Mouse (Mus musculus) C2C12 (cell line): ENCODE measurements at regions not wholly inside any gene's neighbourhood (a gene's known extent, or its start where the extent isn't known, plus 50 kb on each side); places are given as distances from the start of the nearest gene placed in this dataset.

Experiments
- CEBPB ChIP-seq: IDR thresholded peaks from one replicate; pipeline ENCODE4 v1.6.1; 2011; ENCODE audit warnings: low read depth, mild to moderate bottlenecking, control low read depth, moderate library complexity
- CTCF ChIP-seq: IDR thresholded peaks from one replicate; pipeline ENCODE4 v1.5.1; 2011; ENCODE audit not compliant: control insufficient read depth, insufficient read depth, insufficient read length
- FOSL1 ChIP-seq: IDR thresholded peaks from one replicate; pipeline ENCODE4 v1.8.0; 2011; ENCODE audit warnings: mild to moderate bottlenecking, low read length; ENCODE audit not compliant: poor library complexity, insufficient read depth, severe bottlenecking
- MAX ChIP-seq: IDR thresholded peaks from one replicate; pipeline ENCODE4 v1.6.1; 2011; ENCODE audit warnings: mild to moderate bottlenecking, control low read depth
- MYOD1 ChIP-seq: IDR thresholded peaks from one replicate; pipeline ENCODE4 v1.6.1; 2011; ENCODE audit warnings: low read depth; ENCODE audit not compliant: control insufficient read depth, insufficient read length
- USF1 ChIP-seq: IDR thresholded peaks from one replicate; pipeline ENCODE4 v1.6.1; 2011; ENCODE audit warnings: low read depth, mild to moderate bottlenecking, control low read depth, moderate library complexity

DNA sequence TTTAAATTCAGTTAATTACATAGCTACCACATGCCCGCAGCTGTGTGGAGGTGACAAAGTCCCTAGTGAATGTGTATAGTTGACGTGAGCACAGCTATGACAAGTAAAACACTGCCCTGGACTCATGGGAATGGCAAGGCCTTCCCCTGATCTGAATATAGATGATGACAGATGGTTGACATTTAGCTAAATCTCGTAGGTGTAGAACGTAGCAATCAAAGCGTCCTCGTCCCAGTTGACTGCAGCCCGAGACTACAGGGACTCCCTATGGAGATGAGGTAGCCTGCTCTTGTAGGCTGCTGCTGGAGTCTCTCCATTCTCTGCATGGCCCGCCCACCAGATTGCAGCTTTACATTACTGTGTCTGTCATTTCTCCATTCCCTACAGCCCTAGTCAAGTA, 107.0 kb upstream of the Slc1a3 start:
- TF ChIP-seq CTCF (no peak), CEBPB (no peak), MYOD1 (no peak), USF1 (no peak), FOSL1 (no peak), MAX (no peak)
